Mouse (Mus musculus): ENCODE measurements around the gene Usp43.

- TF ChIP-seq POLR2A (IDR thresholded peaks at IDR 0.05; ENCODE audit: control insufficient read depth, low read depth, low read length), result no peak
- no peak for TF ChIP-seq CTCF (IDR thresholded peaks at IDR 0.05; ENCODE audit: control insufficient read depth, insufficient read depth, insufficient replicate concordance, low read depth, low read length)
These were observed 787 bp upstream of the Usp43 start for GRCm38 (mm10) chr11:67922755-67923125.
